Mouse (Mus musculus) lung, postnatal 0 days (tissue): ENCODE data around the gene Catsper4.

ENCODE experiments used
- CTCF ChIP-seq: IDR thresholded peaks from 2 replicates; pipeline ENCODE4 v1.5.1; 2016; ENCODE audit warnings: antibody characterized with exemption, mild to moderate bottlenecking
- EP300 ChIP-seq: IDR thresholded peaks from 2 replicates; pipeline ENCODE4 v1.6.1; 2016; ENCODE audit warnings: antibody characterized with exemption, mild to moderate bottlenecking, control low read depth

DNA sequence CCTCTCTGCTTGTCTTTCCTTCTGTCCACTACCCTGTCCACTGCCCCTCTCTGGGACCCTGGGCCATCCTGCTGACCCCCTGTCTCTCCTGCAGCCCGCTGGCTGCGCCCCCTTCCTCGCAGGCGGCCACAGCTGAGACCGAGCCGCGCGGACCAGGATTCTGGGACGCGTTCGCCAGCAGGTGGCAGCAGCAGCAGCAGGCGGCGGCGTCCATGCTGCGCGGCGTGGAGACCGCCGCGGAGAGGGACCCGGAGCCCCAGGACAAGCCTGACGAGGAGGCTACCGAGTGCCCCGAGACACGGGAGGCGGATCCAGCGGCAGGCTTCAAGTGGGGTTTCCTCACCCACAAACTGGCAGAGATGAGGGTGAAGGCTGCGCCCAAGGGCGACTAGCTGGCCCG lies 22.5 kb upstream of the Catsper4 start:
- TF ChIP-seq CTCF (peak; percentile 94), EP300 (no peak)
